Mouse (Mus musculus): Measurements from ENCODE around the gene Tut1.
"Not testable (repeated sequence)": the region's sequence is repeated elsewhere in the genome, so short reads cannot be mapped to it uniquely, and the experiment has no call there.

Gene Tut1

GRCm38 (mm10) chr19:8999223-8999622, 45.6 kb downstream of the Tut1 start:
- intact Hi-C loops (cut with DNase I): no loop called here

- intact Hi-C loops (cut with DNase I): not testable (repeated sequence)
Measured at GRCm38 (mm10) chr19:9006915-9007314, 53.3 kb downstream of the Tut1 start.
